Mouse (Mus musculus) thymus, postnatal 14 days (tissue): Measurements from ENCODE around the gene Mpdz.

Experiments used
- DNase-seq: peaks from one replicate; pipeline ENCODE4 v3.0.0; 2021

The Mpdz gene

DNA sequence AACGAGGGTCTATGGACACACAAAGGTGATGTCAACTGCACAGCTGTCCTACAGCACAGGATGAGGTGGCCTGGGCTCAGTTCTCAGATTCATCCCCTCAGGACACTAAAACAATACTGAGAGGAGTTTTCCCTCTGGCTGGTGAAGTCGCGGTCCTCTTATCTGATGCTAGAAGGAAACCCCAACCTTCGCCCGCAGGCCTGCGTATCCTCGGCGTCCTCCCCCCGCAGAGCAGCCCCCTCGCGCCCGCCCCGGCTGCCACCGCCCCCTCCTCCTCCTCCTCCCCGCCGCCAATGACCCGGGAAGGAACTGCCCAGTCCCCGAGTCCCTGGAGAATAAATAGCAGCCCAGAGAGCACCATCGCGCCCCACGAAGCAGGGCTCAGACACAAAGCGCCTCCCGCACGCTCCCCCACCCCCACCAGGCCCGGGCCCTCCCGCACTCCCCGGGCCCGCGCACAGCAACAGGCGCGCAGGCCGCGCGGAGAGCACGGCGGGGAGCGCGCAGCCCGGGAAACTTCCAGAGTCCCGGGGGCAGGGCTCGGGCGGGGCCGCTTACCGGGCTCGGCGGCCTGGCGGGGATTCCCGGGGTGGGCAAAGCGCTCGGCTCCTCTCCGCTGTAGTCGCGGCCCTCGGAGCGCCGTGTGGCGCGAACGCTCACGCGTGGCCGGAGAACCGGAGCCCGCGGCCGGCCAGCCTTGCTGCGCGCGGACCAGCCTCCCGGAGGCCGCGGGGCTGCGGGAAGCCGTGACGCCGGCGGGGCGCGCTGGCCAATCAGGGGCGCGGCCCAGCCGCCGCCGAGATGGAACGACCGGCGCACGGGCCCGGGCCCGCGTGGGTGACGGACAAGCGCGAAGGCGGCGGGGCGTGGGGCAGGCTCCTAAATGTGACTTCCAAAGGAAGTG is at the start of gene Mpdz:
Mpdz (minus strand) TSS at position 738 of the 904 bp plus-strand sequence.
- no peak for DNase-seq

- DNase-seq, result no peak
Measured at GRCm38 (mm10) chr4:81490556-81490955, 47.9 kb upstream of the Mpdz start.

- no peak for DNase-seq
Measured at GRCm38 (mm10) chr4:81484603-81485002, 42.0 kb upstream of the Mpdz start.

- no peak for DNase-seq
Measured at GRCm38 (mm10) chr4:81483887-81484602, 41.4 kb upstream of the Mpdz start.

DNA sequence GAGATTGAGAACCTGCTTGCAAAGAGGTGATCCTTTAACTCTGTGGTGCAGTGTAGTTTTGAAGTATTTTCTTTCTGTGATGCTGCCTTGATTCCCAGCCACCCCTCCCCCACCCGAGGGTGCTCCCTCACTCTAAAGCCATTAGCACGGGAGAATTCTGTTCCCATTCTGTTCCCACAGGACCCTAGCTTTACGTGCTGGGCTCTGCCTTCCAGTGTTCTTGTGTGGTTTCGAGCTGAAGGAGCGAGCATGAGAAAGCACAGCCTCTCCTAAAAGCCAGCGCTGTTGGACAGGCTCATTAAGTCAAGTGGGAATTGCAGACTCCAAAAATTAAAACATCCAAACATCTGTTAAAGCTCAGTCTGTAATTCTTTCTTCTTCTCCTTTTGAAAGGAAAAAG is 40.5 kb upstream of the Mpdz start:
- DNase-seq, result no peak

- DNase-seq, result no peak
Measured at GRCm38 (mm10) chr4:81466821-81467220, 24.2 kb upstream of the Mpdz start.

- DNase-seq, result no peak
Measured at GRCm38 (mm10) chr4:81465172-81465571, 22.6 kb upstream of the Mpdz start.

GRCm38 (mm10) chr4:81462253-81462652 is 19.6 kb upstream of the Mpdz start:
- DNase-seq, result no peak

GRCm38 (mm10) chr4:81458921-81459320 is 16.3 kb upstream of the Mpdz start:
- DNase-seq, result no peak

DNA sequence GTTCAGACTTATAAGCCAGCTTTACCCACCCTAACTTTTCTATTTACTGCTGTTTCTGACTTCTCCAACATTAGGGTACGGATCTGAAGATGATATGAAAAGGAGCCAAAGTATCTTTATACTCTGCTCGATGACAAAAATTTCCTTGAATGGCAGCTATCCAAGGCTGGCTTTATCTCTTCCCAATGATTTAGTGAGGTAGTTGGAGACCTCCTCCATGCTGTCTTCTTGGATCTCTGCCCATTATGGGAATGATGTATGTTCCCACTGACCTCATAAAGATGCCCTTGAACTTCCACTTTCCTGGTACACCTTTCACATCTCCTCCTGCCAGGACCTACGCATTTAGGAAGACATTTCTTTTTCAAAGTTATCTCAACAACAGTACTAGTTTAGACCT is 11.2 kb upstream of the Mpdz start:
- DNase-seq, result no peak

DNA sequence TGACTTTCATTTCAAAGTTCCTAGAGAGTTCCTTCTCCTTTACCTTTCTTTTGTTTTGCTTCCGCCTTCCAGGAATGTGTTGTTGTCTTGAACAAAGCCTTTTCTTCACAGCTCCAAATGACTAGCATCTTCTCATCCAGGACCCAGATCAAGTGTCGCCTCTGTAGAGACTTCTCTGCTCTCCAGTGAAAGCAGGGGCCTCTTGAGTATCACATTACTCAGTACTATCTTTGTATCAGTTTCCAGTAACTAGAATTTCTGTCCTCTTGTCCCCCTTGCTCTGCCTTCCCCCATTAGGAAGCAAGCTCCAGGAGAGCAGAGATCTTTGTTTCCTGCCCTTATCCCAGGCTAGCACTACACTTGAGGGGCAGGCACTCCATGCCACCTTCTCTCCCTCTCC is 9.6 kb upstream of the Mpdz start:
- no peak for DNase-seq

- no peak for DNase-seq
Measured at GRCm38 (mm10) chr4:81449413-81449812, 6.8 kb upstream of the Mpdz start.

GRCm38 (mm10) chr4:81443566-81443965 is 951 bp upstream of the Mpdz start:
- no peak for DNase-seq

DNA sequence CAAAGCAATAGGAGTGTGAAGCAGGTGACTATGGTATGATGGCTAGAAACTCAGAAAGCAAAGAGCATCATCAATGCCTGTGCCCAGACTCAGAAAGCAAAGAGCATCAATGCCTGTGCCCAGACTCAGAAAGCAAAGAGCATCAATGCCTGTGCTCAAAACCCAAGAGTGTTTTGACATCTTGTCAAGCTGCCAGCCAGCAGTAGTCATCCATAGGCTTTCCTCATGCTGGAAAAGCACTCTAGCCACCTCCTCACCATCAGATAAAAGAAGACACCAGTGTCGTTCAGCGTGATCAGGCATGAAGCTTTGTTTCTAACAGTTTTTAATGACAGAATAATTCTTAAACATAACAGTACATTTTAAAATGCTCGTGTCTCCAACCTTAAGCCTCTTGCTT is 8.7 kb downstream of the Mpdz start:
- no peak for DNase-seq

DNA sequence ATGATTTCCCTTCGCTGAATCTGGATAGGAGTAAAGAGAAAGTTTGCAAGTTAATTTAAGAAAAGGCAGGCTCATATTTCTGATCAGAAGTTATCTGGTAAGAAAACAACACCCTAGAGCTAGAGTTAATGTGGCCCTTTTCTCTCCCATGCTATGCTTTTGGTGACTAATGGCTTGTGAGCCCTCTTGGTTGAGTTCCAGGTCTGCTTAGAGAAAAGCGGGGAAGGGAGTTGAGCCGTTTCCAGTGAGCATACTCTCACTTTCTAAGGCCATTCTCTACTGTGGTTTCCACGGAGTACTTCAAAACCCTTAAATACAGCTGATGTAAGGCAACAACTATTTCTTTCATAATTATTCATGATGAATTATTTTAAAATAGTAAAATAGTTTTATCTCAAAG is 11.8 kb downstream of the Mpdz start:
- no peak for DNase-seq

- no peak for DNase-seq
Measured at GRCm38 (mm10) chr4:81430105-81430504, 12.5 kb downstream of the Mpdz start.

GRCm38 (mm10) chr4:81429670-81430069 is 12.9 kb downstream of the Mpdz start:
- DNase-seq, result no peak

DNA sequence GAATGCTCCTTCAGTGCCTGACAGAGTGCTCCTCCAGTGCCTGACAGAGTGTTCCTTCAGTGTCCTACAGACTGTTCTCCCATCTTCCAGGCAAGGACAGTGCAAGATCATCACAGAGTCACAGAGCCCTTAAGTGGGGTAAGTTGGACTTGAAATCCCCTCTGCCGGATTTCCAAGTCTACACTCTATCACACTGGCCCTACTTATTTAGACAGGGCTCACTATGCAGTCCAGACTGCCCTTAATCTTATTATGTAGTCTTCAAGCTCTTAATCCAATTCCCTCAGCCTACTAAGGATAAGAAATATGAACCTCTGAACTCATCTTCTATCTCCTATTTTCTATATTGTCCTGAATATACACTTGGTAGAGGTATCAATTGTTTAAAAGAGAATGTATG is 19.1 kb downstream of the Mpdz start:
- no peak for DNase-seq

- no peak for DNase-seq
Measured at GRCm38 (mm10) chr4:81421621-81422020, 21.0 kb downstream of the Mpdz start.

DNA sequence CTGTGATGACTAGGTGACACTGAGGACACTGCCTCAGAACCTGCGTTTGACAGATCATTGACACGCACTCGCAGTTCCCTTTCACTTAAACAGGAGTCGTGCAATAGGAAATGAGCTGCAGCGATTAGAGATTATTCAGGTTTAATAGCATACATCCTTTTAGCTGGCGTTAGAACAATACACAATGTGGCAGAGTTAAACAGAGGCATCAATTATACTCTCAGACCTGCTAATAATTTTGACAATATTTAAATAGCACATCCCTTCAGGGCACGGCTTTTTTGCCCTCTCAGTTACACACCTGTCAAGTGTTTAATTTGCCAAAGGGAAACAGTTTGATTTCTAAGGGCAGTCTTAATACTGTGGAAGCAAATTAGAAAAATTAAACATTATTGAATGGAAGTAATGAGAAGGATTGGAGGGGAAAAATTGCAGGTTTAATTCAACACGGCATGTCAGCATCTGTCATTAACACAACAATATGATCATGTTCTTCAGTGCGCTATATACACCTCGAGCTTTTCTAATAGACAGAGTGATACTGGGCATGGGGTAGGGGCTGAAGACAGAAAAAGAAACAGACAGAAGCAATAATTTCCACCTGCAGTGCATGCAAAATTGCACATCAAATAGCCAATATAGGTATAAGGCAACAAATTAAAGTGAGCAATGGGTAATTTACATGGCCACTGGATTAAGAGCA is 27.1 kb downstream of the Mpdz start:
- DNase-seq, result no peak

DNA sequence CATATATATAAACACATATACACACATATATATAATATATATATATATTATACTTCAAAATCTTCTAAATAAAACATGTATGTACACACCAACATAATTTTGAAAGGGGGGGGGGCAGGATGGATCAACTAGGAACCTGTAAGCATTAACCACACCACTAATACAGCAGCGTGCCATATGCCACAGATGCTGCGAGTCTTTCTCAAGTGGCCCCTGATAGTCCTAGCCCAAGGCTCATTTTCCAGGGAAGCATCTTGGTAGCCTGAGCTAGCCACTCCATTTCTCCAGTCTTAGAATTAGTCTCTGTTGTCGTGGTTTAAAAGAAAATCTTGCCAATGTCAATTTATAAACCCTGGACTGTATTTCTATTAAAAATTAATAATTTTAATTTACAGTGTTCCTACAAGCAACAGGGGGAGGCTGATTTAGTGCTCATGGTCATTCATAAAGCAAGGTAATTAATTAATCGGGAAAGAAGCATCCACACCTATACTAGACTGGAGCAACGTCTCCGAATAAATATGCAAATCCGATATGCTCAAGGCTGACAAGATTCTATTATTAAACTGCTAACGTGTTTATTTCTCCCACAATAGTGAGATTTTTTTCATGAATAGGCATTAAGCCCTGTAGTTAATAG is 27.8 kb downstream of the Mpdz start:
- DNase-seq, result no peak

DNA sequence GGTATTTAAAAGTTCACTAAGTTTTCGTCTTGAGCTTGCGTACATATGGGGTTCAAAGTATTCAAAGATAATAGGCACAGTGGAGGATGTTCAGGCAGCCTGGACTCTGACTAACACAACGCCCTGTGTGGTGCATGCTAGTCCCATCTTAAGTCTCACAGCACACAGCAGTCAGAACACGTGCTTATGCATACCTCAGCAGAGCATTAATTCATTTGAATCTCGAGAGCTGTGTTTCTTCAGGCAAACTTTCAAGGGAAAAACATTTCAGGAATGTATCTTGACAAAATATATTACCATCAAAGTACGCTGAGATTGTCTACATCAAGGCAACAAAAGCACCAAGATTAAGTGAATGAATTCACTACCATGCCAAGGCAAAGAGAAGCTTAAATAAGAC is 45.7 kb downstream of the Mpdz start:
- DNase-seq, result no peak

DNA sequence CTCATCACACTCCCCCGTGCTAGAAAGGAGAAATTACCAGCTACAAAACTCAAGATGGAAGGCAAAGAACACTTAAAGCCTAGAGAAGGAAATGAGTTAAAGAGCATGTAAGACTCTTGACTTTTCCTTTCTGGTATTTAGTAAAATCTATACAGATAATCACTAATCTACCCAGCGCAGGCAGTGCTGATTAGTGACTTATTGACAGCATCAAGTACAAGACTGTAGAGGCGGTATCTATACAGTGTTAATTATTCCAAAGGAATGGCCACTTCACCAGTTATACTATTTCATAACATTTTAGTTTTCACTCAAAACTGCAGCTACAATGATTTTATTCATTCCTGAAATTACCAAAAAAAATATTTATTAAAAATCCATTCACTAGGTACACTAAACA is 49.7 kb downstream of the Mpdz start:
- no peak for DNase-seq
